Mouse (Mus musculus) CH12.LX (cell line): ENCODE results near the gene Fancm. TPM values are rescaled to one million over a fixed set of nuclear protein-coding genes. Genes with fewer than 3 reads are reported as not detected.
"Not testable (repeated sequence)": the region's sequence is repeated elsewhere in the genome, so short reads cannot be mapped to it uniquely, and the experiment has no call there.

ENCODE experiments used
- DNase-seq: peaks from one replicate; pipeline ENCODE4 v3.0.0-alpha.2; 2013; ENCODE audit errors: extremely low read depth
- H3K27ac ChIP-seq: 2 replicates; pipeline ENCODE4 v1.5.1; 2012; ENCODE audit warnings: low read depth, mild to moderate bottlenecking, control low read depth, moderate library complexity; ENCODE audit not compliant: insufficient read depth
- H3K27me3 ChIP-seq: replicated peaks from 2 replicates; pipeline ENCODE3; 2012; ENCODE audit warnings: inconsistent platforms
- H3K36me3 ChIP-seq, 2 experiments: replicated peaks in 1 of 2; 2 replicates each; pipeline versions ENCODE3 to v1.6.1; 2012; ENCODE audit warnings: inconsistent platforms in 1 of 2, low read length in 1 of 2, mild to moderate bottlenecking in 1 of 2, mixed read lengths in 1 of 2, moderate library complexity in 1 of 2; ENCODE audit not compliant: control insufficient read depth in 1 of 2, insufficient read depth in 1 of 2
- H3K4me1 ChIP-seq, 2 experiments: 2 replicates each; pipeline ENCODE4 v1.6.1; 2012; ENCODE audit warnings: inconsistent platforms in 1 of 2, moderate library complexity in 1 of 2; ENCODE audit not compliant: insufficient read depth in 2 of 2, control insufficient read depth in 1 of 2
- H3K4me2 ChIP-seq: 2 replicates; pipeline ENCODE4 v1.6.1; 2012; ENCODE audit warnings: low read depth, mild to moderate bottlenecking, control low read depth; ENCODE audit not compliant: poor library complexity, insufficient read depth, severe bottlenecking
- H3K4me3 ChIP-seq, 3 experiments: fragments of 150-350 bp in 1 of 3; sonication (generic) in 1 of 3; replicated peaks in 1 of 3; 2 replicates each; pipeline versions ENCODE3 to v1.5.1; 2011 to 2012; ENCODE audit warnings: low read depth in 2 of 3, low read length in 2 of 3, mild to moderate bottlenecking in 2 of 3, moderate library complexity in 2 of 3, control low read depth in 1 of 3, improper control_type of control experiment in 1 of 3, inconsistent platforms in 1 of 3, mixed read lengths in 1 of 3; ENCODE audit not compliant: poor library complexity in 1 of 3
- H3K79me2 ChIP-seq: replicated peaks from 2 replicates; pipeline ENCODE4 v1.6.1; 2012; ENCODE audit warnings: mild to moderate bottlenecking, moderate library complexity; ENCODE audit not compliant: control insufficient read depth, poor library complexity, insufficient read depth, severe bottlenecking; ENCODE audit errors: extremely low read depth
- H3K9ac ChIP-seq: 2 replicates; pipeline ENCODE4 v1.6.1; 2012; ENCODE audit warnings: low read depth, mild to moderate bottlenecking, control low read depth, moderate library complexity; ENCODE audit not compliant: insufficient read depth
- H3K9me3 ChIP-seq: replicated peaks from 2 replicates; pipeline ENCODE3; 2012; ENCODE audit warnings: low read length, inconsistent platforms, mixed read lengths
- CTCF ChIP-seq, 2 experiments: IDR thresholded peaks in 1 of 2; conservative IDR thresholded peaks in 1 of 2; 2 replicates each; pipeline ENCODE4 v1.5.1; 2011 to 2012; ENCODE audit warnings: low read depth in 2 of 2, low read length in 2 of 2, improper control_type of control experiment in 1 of 2, inconsistent platforms in 1 of 2, mild to moderate bottlenecking in 1 of 2, moderate library complexity in 1 of 2
- ELF1 ChIP-seq: IDR thresholded peaks from 2 replicates; pipeline ENCODE4 v1.6.1; 2014; ENCODE audit warnings: low read depth, mild to moderate bottlenecking, inconsistent platforms, low read length, improper control_type of control experiment
- KAT2A ChIP-seq: IDR thresholded peaks from 2 replicates; pipeline ENCODE4 v1.6.1; 2012; ENCODE audit warnings: low read length, improper control_type of control experiment, inconsistent platforms; ENCODE audit not compliant: insufficient replicate concordance
- MYC ChIP-seq: IDR thresholded peaks from 2 replicates; pipeline ENCODE4 v1.6.1; 2011; ENCODE audit warnings: low read depth, mild to moderate bottlenecking, improper control_type of control experiment, low read length
- NELFE ChIP-seq: IDR thresholded peaks from 2 replicates; pipeline ENCODE4 v1.6.1; 2011; ENCODE audit warnings: low read depth, low read length, improper control_type of control experiment
- RAD21 ChIP-seq: IDR thresholded peaks from 2 replicates; pipeline ENCODE4 v1.6.1; 2011; ENCODE audit warnings: low read depth, mild to moderate bottlenecking, low read length, improper control_type of control experiment, moderate library complexity
- RCOR1 ChIP-seq: conservative IDR thresholded peaks from 2 replicates; pipeline ENCODE4 v1.6.1; 2012; ENCODE audit warnings: low read depth, mild to moderate bottlenecking, inconsistent platforms, low read length, improper control_type of control experiment
- TCF12 ChIP-seq: IDR thresholded peaks from 2 replicates; pipeline ENCODE4 v1.6.1; 2014; ENCODE audit warnings: low read depth, mild to moderate bottlenecking, inconsistent platforms, low read length, improper control_type of control experiment
- ZMIZ1 ChIP-seq: IDR thresholded peaks from 2 replicates; pipeline ENCODE4 v1.6.1; 2012; ENCODE audit warnings: low read depth, mild to moderate bottlenecking, inconsistent platforms, low read length, improper control_type of control experiment
- dilution Hi-C: fragments of 300-500 bp; cut with MboI; formaldehyde crosslinking; loops from 2 replicates; pipeline ENCODE4 v1.14.3; 2020; ENCODE audit warnings: low sequenced_read_pairs; ENCODE audit not compliant: extremely low pct_unique_long_range_greater_than_20kb, extremely low pct_ligation_motif_present
- in situ Hi-C: fragments of 300-500 bp; cut with MboI; formaldehyde crosslinking; loops from 3 replicates; pipeline ENCODE4 v1.14.3; 2019; ENCODE audit warnings: low sequenced_read_pairs, low pct_ligation_motif_present, low pct_unique_long_range_greater_than_20kb, mixed read lengths
- polyA plus RNA-seq: library from polyadenylated mRNA; unstranded; fragments of >175 nt; gene quantifications from 2 replicates; pipeline ENCODE4 v1.2.1, GENCODE M21; 2012; ENCODE audit warnings: low read depth; ENCODE audit not compliant: insufficient read length
- total RNA-seq, 2 experiments: library from RNA; depleted of rRNA; stranded (reverse); fragments of 300-350 nt in 1 of 2; fragments of >200 nt in 1 of 2; gene quantifications; 2 replicates each; pipeline ENCODE4 v1.2.3; 2012 to 2014

The Fancm gene
- total and polyA plus RNA-seq, 3 experiments = 13.3 to 15.4 (median 13.7) TPM

- peak; percentile 68; the same call in 1 of the 2 replicates for TF ChIP-seq ZMIZ1
Measured at GRCm38 (mm10) chr12:65172021-65172951, 96.9 kb downstream of the Fancm start, which contains the start of gene Mis18bp1 (continued).

GRCm38 (mm10) chr12:65172959-65173358 is 97.6 kb downstream of the Fancm start:
- peak; percentile 62 for DNase-seq
- Histone ChIP-seq H3K9ac (0 out of 2 replicates have a peak overlapping the region, but pooled peaks have one; percentile 1), H3K79me2 (peaks cover 38% of the 10 kb centered on the region)
- H3K27me3 ChIP-seq, dilution Hi-C loops, H3K9me3 ChIP-seq: not testable (repeated sequence)
- TF ChIP-seq RAD21 (peak; percentile 11), CTCF (conservative IDR thresholded peaks at IDR 0.05 in 1 of 2, IDR thresholded peaks at IDR 0.05 in 1 of 2; ENCODE audit: low read depth in 2 of 2, low read length in 2 of 2) (peak; percentile 22 to 90; a peak in 3 of 4 replicates), MYC (peak; percentile 85)
- TF ChIP-seq, all 38 proteins: peak for 3; not testable (repeated sequence) for 35
- peak overlapping the region in 2 of 3 experiments; percentile 91 to 92 for H3K4me3 ChIP-seq
- not testable (repeated sequence) for H3K27ac ChIP-seq, H3K36me3 ChIP-seq, H3K4me2 ChIP-seq
- peaks cover 0 to 16% of the 10 kb centered on the region in 2 experiments; a peak in 3 of 4 replicates for H3K4me1 ChIP-seq
- in situ Hi-C loops = loop anchor here (25.0 kb wide), 1 partner anchor 211 kb away; the partner anchor contains the start of genes Klhl28 and Togaram1

DNA sequence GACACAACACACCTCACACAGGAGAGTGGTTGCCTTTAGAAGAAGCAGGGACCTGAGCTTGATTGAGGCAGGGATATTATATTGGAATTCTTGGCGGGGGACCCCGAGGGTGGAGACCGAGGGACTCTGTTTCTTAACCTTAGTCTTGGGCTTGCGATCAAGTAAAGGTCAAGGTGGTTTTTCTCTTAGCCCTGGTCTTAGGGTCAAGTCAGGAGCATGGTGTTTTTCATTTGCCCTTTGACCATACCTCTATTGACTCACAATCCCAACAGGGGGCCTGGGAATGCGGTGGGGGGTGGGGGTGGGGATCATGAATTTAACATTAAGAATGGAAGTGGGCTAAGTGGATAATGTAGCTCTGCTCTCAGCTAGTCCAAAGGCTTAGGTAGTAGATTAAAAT is 98.3 kb downstream of the Fancm start:
- Histone ChIP-seq H3K4me1 (peaks cover 0 to 16% of the 10 kb centered on the region in 2 experiments; a peak in 3 of 4 replicates), H3K27ac (no peak overlapping the region), H3K79me2 (peaks cover 30% of the 10 kb centered on the region), H3K36me3 (no peaks in the 10 kb centered on the region), H3K9me3 (no peaks in the 10 kb centered on the region), H3K9ac (no peak overlapping the region), H3K27me3 (no peaks in the 10 kb centered on the region), H3K4me3 (no peak overlapping the region), H3K4me2 (no peak overlapping the region)
- dilution Hi-C loops (no loop called here), in situ Hi-C loops (loop anchor here (25.0 kb wide), 1 partner anchor 211 kb away; the partner anchor contains the start of genes Klhl28 and Togaram1)
- TF ChIP-seq TCF12 (no peak), ZMIZ1 (no peak), RCOR1 (no peak), NELFE (no peak), ELF1 (no peak), KAT2A (no peak)
- DNase-seq = no peak

Other genes with a start within 250 kb of the Fancm start
- gene Gm527, start 157.7 kb upstream of the Fancm start, total RNA-seq (2012; rRNA removed) = 0.42 and 0.93 TPM in 2 replicates
- 2.0 and 2.6 TPM in 2 replicates for gene Gm527, start 157.7 kb upstream of the Fancm start, total RNA-seq (2014; rRNA removed)
- gene Gm527, start 157.7 kb upstream of the Fancm start, polyA plus RNA-seq = 1.7 and 2.0 TPM in 2 replicates
- 9.5 and 9.6 TPM in 2 replicates for gene Klhl28, start 110.1 kb upstream of the Fancm start, total RNA-seq (2012; rRNA removed)
- gene Klhl28, start 110.1 kb upstream of the Fancm start, total RNA-seq (2014; rRNA removed) = 16.2 and 17.9 TPM in 2 replicates
- 13.2 and 16.6 TPM in 2 replicates for gene Klhl28, start 110.1 kb upstream of the Fancm start, polyA plus RNA-seq
- gene Togaram1, start 109.8 kb upstream of the Fancm start, total RNA-seq (2012; rRNA removed) = 24.1 and 24.3 TPM in 2 replicates
- gene Togaram1, start 109.8 kb upstream of the Fancm start, total RNA-seq (2014; rRNA removed) = 29.5 and 34.4 TPM in 2 replicates
- 19.1 and 22.6 TPM in 2 replicates for gene Togaram1, start 109.8 kb upstream of the Fancm start, polyA plus RNA-seq
- 15.3 and 17.7 TPM in 2 replicates for gene Prpf39, start 39.3 kb upstream of the Fancm start, total RNA-seq (2012; rRNA removed)
- gene Prpf39, start 39.3 kb upstream of the Fancm start, total RNA-seq (2014; rRNA removed) = 29.6 and 42.2 TPM in 2 replicates
- gene Prpf39, start 39.3 kb upstream of the Fancm start, polyA plus RNA-seq = 33.2 and 34.9 TPM in 2 replicates
- gene Fkbp3, start 1.6 kb upstream of the Fancm start, total RNA-seq (2012; rRNA removed) = 260 and 265 TPM in 2 replicates
- gene Fkbp3, start 1.6 kb upstream of the Fancm start, total RNA-seq (2014; rRNA removed) = 518 and 546 TPM in 2 replicates
- 350 and 351 TPM in 2 replicates for gene Fkbp3, start 1.6 kb upstream of the Fancm start, polyA plus RNA-seq
- 12.0 and 14.4 TPM in 2 replicates for gene Mis18bp1, start 97.0 kb downstream of the Fancm start, total RNA-seq (2012; rRNA removed)
- 34.2 and 39.7 TPM in 2 replicates for gene Mis18bp1, start 97.0 kb downstream of the Fancm start, total RNA-seq (2014; rRNA removed)
- 22.7 and 27.5 TPM in 2 replicates for gene Mis18bp1, start 97.0 kb downstream of the Fancm start, polyA plus RNA-seq
- gene Wdr20rt, start 149.9 kb downstream of the Fancm start, total RNA-seq (2012; rRNA removed) = not detected in 2 replicates
- gene Wdr20rt, start 149.9 kb downstream of the Fancm start, total RNA-seq (2014; rRNA removed) = not detected in 2 replicates
- gene Wdr20rt, start 149.9 kb downstream of the Fancm start, polyA plus RNA-seq = not detected in 2 replicates